Mouse (Mus musculus): ENCODE results near the gene Tnfsf9. TPM values are rescaled to one million over a fixed set of nuclear protein-coding genes. Genes with fewer than 3 reads are reported as not detected.

Tnfsf9 gene
- polyA plus RNA-seq, 1 experiment, result 5.3 TPM

- Histone ChIP-seq H3K4me3 (replicated peaks; ENCODE audit: extremely low read depth, low read depth, low read length) (peak within 1 kb of the TSS; percentile 33), H3K4me1 (ENCODE audit: control insufficient read depth, insufficient read depth, low read length) (no peaks in the 10 kb centered on the region; the same call in 1 of the 2 replicates)
- no peak for DNase-seq
- WGBS, result 10% methylated on average over 31 of the region's 31 CpGs
- TF ChIP-seq CTCF (IDR thresholded peaks at IDR 0.05; ENCODE audit: insufficient read depth, low read length), result no peak
- TF ChIP-seq POLR2A (IDR thresholded peaks at IDR 0.05; ENCODE audit: borderline replicate concordance, extremely low read depth, low read depth, low read length), result no peak
Observed at GRCm38 (mm10) chr17:57087049-57087832, 17.9 kb upstream of the Tnfsf9 start, which contains the start of gene Tubb4a. Gene Tubb4a, minus strand, starts transcription at chr17:57087782.

DNA sequence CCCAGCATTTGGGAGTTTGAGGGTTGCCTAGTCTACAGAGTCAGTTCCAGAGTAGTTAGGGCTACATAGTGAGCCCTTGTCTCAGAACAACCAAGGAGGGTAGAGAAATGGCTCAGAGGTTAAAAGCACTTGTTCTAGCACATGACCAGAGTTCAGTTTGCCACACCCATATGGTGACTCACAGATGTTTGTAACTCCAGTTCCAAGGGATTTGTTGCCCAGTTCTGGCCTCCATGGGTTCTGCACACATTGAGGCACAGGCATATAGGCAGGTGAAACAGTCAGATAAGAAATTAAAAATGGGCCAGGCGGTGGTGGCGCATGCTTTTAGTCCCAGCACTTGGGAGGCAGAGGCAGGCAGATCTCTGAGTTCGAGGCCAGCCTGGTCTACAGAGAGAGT, 10.9 kb upstream of the Tnfsf9 start:
- TF ChIP-seq CTCF (IDR thresholded peaks at IDR 0.05; ENCODE audit: insufficient read depth, low read length), result no peak
- TF ChIP-seq POLR2A (IDR thresholded peaks at IDR 0.05; ENCODE audit: borderline replicate concordance, extremely low read depth, low read depth, low read length), result no peak
- WGBS, result 91% methylated on average over 3 of the region's 3 CpGs
- no peak overlapping the region for H3K4me3 ChIP-seq (replicated peaks; ENCODE audit: extremely low read depth, low read depth, low read length)
- no peaks in the 10 kb centered on the region; the same call in 1 of the 2 replicates for H3K4me1 ChIP-seq (ENCODE audit: control insufficient read depth, insufficient read depth, low read length)
- DNase-seq, result no peak

DNA sequence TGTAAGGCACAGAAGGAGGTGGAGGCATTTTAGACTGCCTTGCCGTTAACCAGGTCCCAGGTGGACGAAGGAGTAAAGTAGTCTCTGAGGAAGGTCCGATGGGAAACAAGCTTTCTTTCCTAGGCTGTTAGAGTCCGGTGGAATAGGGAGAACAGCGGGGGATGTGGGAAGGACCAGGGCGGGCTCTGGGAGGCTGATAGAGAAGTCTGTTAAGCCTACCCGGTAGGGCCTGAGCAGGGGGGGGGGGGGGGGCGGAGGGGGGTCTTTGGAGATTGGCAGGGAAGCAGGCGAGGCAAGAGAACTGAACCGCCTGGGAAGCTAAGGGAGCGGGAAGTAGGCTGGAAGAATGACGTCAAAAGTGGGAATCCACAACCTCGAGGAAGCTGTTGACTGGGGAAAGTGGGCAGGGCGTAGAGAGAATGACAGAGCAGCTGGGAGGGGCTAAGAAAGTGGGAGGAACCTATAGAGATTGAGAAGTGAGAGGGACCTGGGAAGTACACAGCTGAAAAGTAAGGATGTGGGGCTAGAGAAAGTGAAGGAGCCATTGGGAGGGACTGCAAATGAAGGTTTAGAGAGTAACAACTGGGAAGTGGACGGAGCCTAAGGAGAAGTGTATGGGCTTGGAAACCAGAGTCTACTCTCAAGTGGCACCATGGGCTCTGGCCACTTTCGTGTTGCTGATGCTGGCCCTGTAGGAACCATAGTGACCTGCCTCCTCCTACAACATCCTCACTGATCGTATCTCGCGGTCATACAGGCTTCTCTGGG, 9.1 kb upstream of the Tnfsf9 start:
- DNase-seq, result peak; percentile 63
- H3K4me3 ChIP-seq (replicated peaks; ENCODE audit: extremely low read depth, low read depth, low read length), result peak overlapping the region; percentile 30

GRCm38 (mm10) chr17:57096623-57096920, 8.6 kb upstream of the Tnfsf9 start:
- H3K4me1 ChIP-seq (ENCODE audit: control insufficient read depth, insufficient read depth, low read length), result no peaks in the 10 kb centered on the region
- DNase-seq, result peak; percentile 86
- peak; percentile 78 for TF ChIP-seq CTCF (IDR thresholded peaks at IDR 0.05; ENCODE audit: insufficient read depth, low read length)
- no peak for TF ChIP-seq POLR2A (IDR thresholded peaks at IDR 0.05; ENCODE audit: borderline replicate concordance, extremely low read depth, low read depth, low read length)
- H3K4me3 ChIP-seq (replicated peaks; ENCODE audit: extremely low read depth, low read depth, low read length), result peak overlapping the region; percentile 30
- WGBS, result 1% methylated on average over 11 of the region's 11 CpGs

More for the DNA sequence above, 9.1 kb upstream of the Tnfsf9 start:
- H3K4me1 ChIP-seq (ENCODE audit: control insufficient read depth, insufficient read depth, low read length), result no peaks in the 10 kb centered on the region; the same call in 1 of the 2 replicates
- TF ChIP-seq POLR2A (IDR thresholded peaks at IDR 0.05; ENCODE audit: borderline replicate concordance, extremely low read depth, low read depth, low read length) (0 out of 2 replicates have a peak, but pooled peaks have one; percentile 18), CTCF (IDR thresholded peaks at IDR 0.05; ENCODE audit: insufficient read depth, low read length) (0 out of 2 replicates have a peak, but pooled peaks have one; percentile 1)
- WGBS, result 3% methylated on average over 19 of the region's 19 CpGs

DNA sequence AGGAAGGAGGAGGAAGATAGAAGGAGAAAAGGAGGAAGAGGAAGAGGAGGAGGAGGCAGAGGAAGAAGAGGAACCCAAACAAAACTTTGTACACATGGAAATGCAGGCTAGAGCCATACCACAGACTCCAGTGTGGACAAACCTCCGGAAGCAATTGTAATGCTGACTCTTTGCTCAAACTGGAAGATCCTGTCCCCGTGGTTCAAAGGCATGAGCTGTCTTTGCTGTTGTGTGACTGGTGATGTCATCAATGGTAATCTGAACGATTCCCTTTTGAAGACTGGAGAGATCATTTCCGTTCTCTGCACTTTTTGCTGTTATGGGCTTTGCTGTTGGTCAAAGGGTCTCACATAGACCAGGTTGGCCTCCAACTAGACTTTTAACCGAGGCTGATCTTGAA, 6.8 kb upstream of the Tnfsf9 start:
- Histone ChIP-seq H3K4me3 (replicated peaks; ENCODE audit: extremely low read depth, low read depth, low read length) (no peak overlapping the region), H3K4me1 (ENCODE audit: control insufficient read depth, insufficient read depth, low read length) (no peaks in the 10 kb centered on the region)
- no peak for DNase-seq
- 58% methylated on average over 5 of the region's 5 CpGs for WGBS
- TF ChIP-seq POLR2A (IDR thresholded peaks at IDR 0.05; ENCODE audit: borderline replicate concordance, extremely low read depth, low read depth, low read length), result no peak
- no peak for TF ChIP-seq CTCF (IDR thresholded peaks at IDR 0.05; ENCODE audit: insufficient read depth, low read length)

- 15% methylated on average over 10 of the region's 10 CpGs for WGBS
- Histone ChIP-seq H3K4me3 (replicated peaks; ENCODE audit: extremely low read depth, low read depth, low read length) (no peak overlapping the region), H3K4me1 (ENCODE audit: control insufficient read depth, insufficient read depth, low read length) (no peaks in the 10 kb centered on the region)
- no peak for TF ChIP-seq CTCF (IDR thresholded peaks at IDR 0.05; ENCODE audit: insufficient read depth, low read length)
- no peak for TF ChIP-seq POLR2A (IDR thresholded peaks at IDR 0.05; ENCODE audit: borderline replicate concordance, extremely low read depth, low read depth, low read length)
- DNase-seq, result no peak
Observed at GRCm38 (mm10) chr17:57099629-57100325, 5.3 kb upstream of the Tnfsf9 start.

- WGBS, result 63% methylated on average over 2 of the region's 2 CpGs
- Histone ChIP-seq H3K4me1 (ENCODE audit: control insufficient read depth, insufficient read depth, low read length) (no peaks in the 10 kb centered on the region; the same call in 1 of the 2 replicates), H3K4me3 (replicated peaks; ENCODE audit: extremely low read depth, low read depth, low read length) (no peak overlapping the region)
- TF ChIP-seq CTCF (IDR thresholded peaks at IDR 0.05; ENCODE audit: insufficient read depth, low read length), result no peak
- TF ChIP-seq POLR2A (IDR thresholded peaks at IDR 0.05; ENCODE audit: borderline replicate concordance, extremely low read depth, low read depth, low read length), result no peak
- no peak for DNase-seq
Observed at GRCm38 (mm10) chr17:57102276-57102675, 2.8 kb upstream of the Tnfsf9 start.

GRCm38 (mm10) chr17:57104496-57104895, 629 bp upstream of the Tnfsf9 start:
- TF ChIP-seq POLR2A (IDR thresholded peaks at IDR 0.05; ENCODE audit: borderline replicate concordance, extremely low read depth, low read depth, low read length), result no peak
- no peak for DNase-seq
- WGBS, result 49% methylated on average over 4 of the region's 4 CpGs
- no peak overlapping the region for H3K4me3 ChIP-seq (replicated peaks; ENCODE audit: extremely low read depth, low read depth, low read length)
- no peaks in the 10 kb centered on the region; the same call in none of the 2 replicates for H3K4me1 ChIP-seq (ENCODE audit: control insufficient read depth, insufficient read depth, low read length)

DNA sequence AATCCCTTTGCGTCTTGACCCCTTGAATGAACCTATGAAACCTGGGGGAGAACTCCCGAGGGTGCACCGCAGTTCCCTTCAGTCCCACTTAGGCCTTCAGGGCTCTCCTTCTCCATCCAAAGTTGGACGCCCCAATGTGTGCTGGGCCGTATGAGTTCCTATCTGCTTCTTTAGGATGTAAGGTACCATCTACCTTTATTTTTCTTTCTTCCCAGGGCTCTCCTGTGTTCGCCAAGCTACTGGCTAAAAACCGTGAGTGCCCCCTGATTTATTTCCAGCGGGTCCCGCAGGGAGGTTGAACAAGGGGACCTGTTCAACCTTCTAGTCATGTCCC, 877 bp downstream of the Tnfsf9 start:
- Histone ChIP-seq H3K4me1 (ENCODE audit: control insufficient read depth, insufficient read depth, low read length) (no peaks in the 10 kb centered on the region; the same call in none of the 2 replicates), H3K4me3 (replicated peaks; ENCODE audit: extremely low read depth, low read depth, low read length) (no peak overlapping the region)
- no peak for TF ChIP-seq POLR2A (IDR thresholded peaks at IDR 0.05; ENCODE audit: borderline replicate concordance, extremely low read depth, low read depth, low read length)
- no peak for TF ChIP-seq CTCF (IDR thresholded peaks at IDR 0.05; ENCODE audit: insufficient read depth, low read length)
- WGBS, result 24% methylated on average over 9 of the region's 9 CpGs
- no peak for DNase-seq
